Mouse (Mus musculus): ENCODE measurements around the gene Fbln1. TPM values are rescaled to one million over a fixed set of nuclear protein-coding genes. Genes with fewer than 3 reads are reported as not detected.

Fbln1 gene
- polyA plus RNA-seq, 1 experiment from 2014 or later: 147 TPM

Other genes with a start within 250 kb of the Fbln1 start
- gene 5031439G07Rik, start 217.4 kb upstream of the Fbln1 start, polyA plus RNA-seq (2014; fragmentation: Nextera tagmentation; extraction: Ambion mirVana): 16.2 and 28.6 TPM in 2 replicates
- gene Upk3a, start 188.8 kb upstream of the Fbln1 start, polyA plus RNA-seq (2014; fragmentation: Nextera tagmentation; extraction: Ambion mirVana): not detected in 2 replicates
- 25.3 and 27.4 TPM in 2 replicates for gene Fam118a, start 177.0 kb upstream of the Fbln1 start, polyA plus RNA-seq (2014; fragmentation: Nextera tagmentation; extraction: Ambion mirVana)
- gene Smc1b, start 74.0 kb upstream of the Fbln1 start, polyA plus RNA-seq (2014; fragmentation: Nextera tagmentation; extraction: Ambion mirVana): 0.07 and 0.12 TPM in 2 replicates
- 0.47 and 0.95 TPM in 2 replicates for gene Ribc2, start 73.9 kb upstream of the Fbln1 start, polyA plus RNA-seq (2014; fragmentation: Nextera tagmentation; extraction: Ambion mirVana)
- 406 and 408 TPM in 2 replicates for gene Atxn10, start 130.3 kb downstream of the Fbln1 start, polyA plus RNA-seq (2014; fragmentation: Nextera tagmentation; extraction: Ambion mirVana)